Mouse (Mus musculus) heart, embryonic 11.5 days (tissue): ENCODE results near the gene Pja2. TPM values are rescaled to one million over a fixed set of nuclear protein-coding genes. Genes with fewer than 3 reads are reported as not detected.

Experiments used
- ATAC-seq: fragments of 200-750 bp; cut with Nextera tagmentation; replicated peaks from 2 replicates; pipeline ENCODE4 v1.8.0; 2017; ENCODE audit warnings: moderate library complexity; ENCODE audit not compliant: insufficient number of reproducible peaks, low FRiP score, low TSS enrichment
- H3K27ac ChIP-seq: fragments of 300-500 bp; sonication (generic); 2 replicates; pipeline ENCODE4 v1.5.1; 2014; ENCODE audit warnings: mild to moderate bottlenecking, low read depth, low read length
- H3K27me3 ChIP-seq: fragments of 300-500 bp; sonication (generic); 2 replicates; pipeline ENCODE4 v1.6.1; 2014; ENCODE audit warnings: mild to moderate bottlenecking, low read length, mixed read lengths; ENCODE audit not compliant: control insufficient read depth, insufficient read depth
- H3K36me3 ChIP-seq: fragments of 300-500 bp; sonication (generic); 2 replicates; pipeline ENCODE4 v1.6.1; 2014; ENCODE audit warnings: mild to moderate bottlenecking, low read length, moderate library complexity, mixed read lengths; ENCODE audit not compliant: control insufficient read depth, insufficient read depth
- H3K4me1 ChIP-seq: fragments of 300-500 bp; sonication (generic); 2 replicates; pipeline ENCODE4 v1.6.1; 2014; ENCODE audit warnings: low read length; ENCODE audit not compliant: control insufficient read depth, insufficient read depth
- H3K4me2 ChIP-seq: fragments of 300-500 bp; sonication (generic); 2 replicates; pipeline ENCODE4 v1.6.1; 2014; ENCODE audit warnings: mild to moderate bottlenecking, moderate library complexity
- H3K4me3 ChIP-seq: fragments of 300-500 bp; sonication (generic); 2 replicates; pipeline ENCODE4 v1.5.1; 2014; ENCODE audit warnings: low read depth, low read length
- H3K9ac ChIP-seq: fragments of 300-500 bp; sonication (generic); 2 replicates; pipeline ENCODE4 v1.6.1; 2014; ENCODE audit warnings: mild to moderate bottlenecking, low read depth, low read length, moderate library complexity
- H3K9me3 ChIP-seq: fragments of 300-500 bp; sonication (generic); replicated peaks from 2 replicates; pipeline ENCODE4 v1.6.1; 2016; ENCODE audit warnings: low read length; ENCODE audit not compliant: control insufficient read depth
- WGBS: fragments of 180-500 bp; shearing (Covaris S2); extraction: QIAGEN DNeasy Blood & Tissue Kit; methylation state at CpG from one replicate; pipeline ENCODE4 v1.1.7; 2014; ENCODE audit not compliant: insufficient replicate concordance; 5-methylcytosine and 5-hydroxymethylcytosine counted together
- polyA plus RNA-seq: library from polyadenylated mRNA; unstranded; fragments of >200 nt; fragmentation: Nextera tagmentation; extraction: Ambion mirVana; gene quantifications from 2 replicates; pipeline ENCODE4 v1.2.1, GENCODE M21; 2014

The Pja2 gene
- polyA plus RNA-seq, 1 experiment from 2014 or later = 69.2 TPM

DNA sequence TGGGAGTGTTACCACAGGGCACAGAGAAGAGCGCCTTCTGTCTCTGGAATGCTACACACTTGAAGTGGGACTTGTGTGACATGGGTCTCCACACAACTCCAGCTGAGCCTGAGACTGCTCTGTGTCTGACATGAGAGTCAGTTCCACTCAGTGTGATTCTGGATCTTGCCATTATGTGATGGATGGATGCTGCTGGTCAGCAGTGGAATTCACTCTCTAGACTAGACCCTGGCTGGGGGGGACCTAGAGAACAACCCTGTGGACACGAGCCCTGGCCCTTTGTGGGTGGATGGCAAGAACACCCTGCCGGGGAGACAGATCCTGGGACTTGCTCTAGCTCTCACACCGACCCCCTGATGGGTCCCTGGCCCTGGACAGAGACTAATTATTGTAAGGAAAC lies 56.5 kb downstream of the Pja2 start:
- H3K27me3 ChIP-seq = no peaks in the 10 kb centered on the region
- H3K27ac ChIP-seq = no peak overlapping the region
- H3K36me3 ChIP-seq = peaks cover 2% of the 10 kb centered on the region; the same call in 1 of the 2 replicates
- no peak overlapping the region for H3K4me2 ChIP-seq
- H3K4me1 ChIP-seq = peaks cover 8% of the 10 kb centered on the region
- 82% methylated on average over 4 of the region's 4 CpGs for WGBS
- no peak overlapping the region for H3K4me3 ChIP-seq
- H3K9me3 ChIP-seq = no peaks in the 10 kb centered on the region
- no peak for ATAC-seq
- H3K9ac ChIP-seq = no peak overlapping the region

DNA sequence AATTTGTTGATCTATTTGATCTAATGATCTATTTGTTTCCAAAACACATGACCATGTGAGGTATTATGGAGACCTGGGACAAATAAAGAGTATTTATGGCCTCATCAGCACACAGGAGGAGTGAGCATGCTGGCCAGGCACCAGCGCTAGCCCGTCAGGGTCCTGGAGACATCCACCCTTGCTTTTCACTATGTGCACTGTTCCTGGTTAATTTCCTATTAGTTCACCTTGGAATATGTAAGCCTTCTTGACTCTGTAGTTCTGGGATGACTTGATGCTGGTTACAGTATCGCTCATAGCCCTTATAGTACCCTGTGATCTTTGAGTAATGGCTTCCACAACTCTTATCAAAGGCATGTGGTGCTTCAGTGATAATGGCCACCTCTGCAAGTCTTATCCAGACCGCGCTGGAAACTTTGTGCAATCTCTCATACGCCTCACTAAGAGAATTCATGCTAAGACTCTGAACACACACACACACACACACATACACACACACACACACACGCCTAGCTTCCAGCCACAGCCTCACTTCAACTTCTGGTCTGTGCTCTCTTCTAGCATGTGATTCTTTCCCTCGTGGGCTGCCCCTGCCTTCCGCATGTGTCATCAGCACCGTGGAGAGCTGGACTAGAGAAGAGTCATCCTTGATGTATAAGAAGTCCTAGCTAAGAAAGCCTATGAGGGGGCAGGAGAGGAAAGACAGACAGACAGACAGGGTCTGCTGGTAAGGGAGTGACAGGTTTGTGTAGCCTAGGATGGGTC lies 57.2 kb downstream of the Pja2 start:
- Histone ChIP-seq H3K9me3 (no peaks in the 10 kb centered on the region), H3K9ac (no peak overlapping the region), H3K36me3 (0 out of 2 replicates have a peak, but pooled peaks cover 2% of the 10 kb centered on the region), H3K27me3 (no peaks in the 10 kb centered on the region), H3K4me1 (peaks cover 8% of the 10 kb centered on the region), H3K27ac (no peak overlapping the region), H3K4me2 (no peak overlapping the region), H3K4me3 (no peak overlapping the region)
- 57% methylated on average over 10 of the region's 10 CpGs for WGBS
- no peak; the same call in 1 of the 2 replicates for ATAC-seq

DNA sequence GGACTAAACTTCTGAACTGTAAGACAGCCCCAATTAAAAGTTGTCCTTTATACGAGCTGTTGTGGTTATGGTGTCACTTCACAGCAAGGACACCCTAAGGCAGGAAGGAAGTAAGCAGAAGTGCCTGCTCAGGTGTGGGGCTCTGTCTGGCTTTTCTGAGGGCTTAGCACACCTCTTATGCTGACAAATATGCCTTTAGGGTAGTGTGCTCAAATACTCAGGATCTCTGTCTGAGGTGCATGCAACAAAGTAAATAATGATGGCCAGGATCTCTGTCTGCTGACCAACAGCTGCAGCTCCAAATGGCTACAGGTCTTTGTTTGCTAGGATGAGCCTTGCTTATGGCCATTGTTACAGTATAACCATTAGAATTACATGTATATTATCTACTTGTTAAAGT lies 71.1 kb downstream of the Pja2 start:
- H3K36me3 ChIP-seq = no peaks in the 10 kb centered on the region
- H3K9ac ChIP-seq = no peak overlapping the region
- no peaks in the 10 kb centered on the region for H3K4me1 ChIP-seq
- no peak overlapping the region for H3K4me2 ChIP-seq
- peaks cover 2% of the 10 kb centered on the region; the same call in 1 of the 2 replicates for H3K9me3 ChIP-seq
- WGBS = 77% methylated on average over 1 of the region's 1 CpGs
- no peak overlapping the region for H3K27ac ChIP-seq
- no peak for ATAC-seq
- H3K4me3 ChIP-seq = no peak overlapping the region
- H3K27me3 ChIP-seq = no peaks in the 10 kb centered on the region

DNA sequence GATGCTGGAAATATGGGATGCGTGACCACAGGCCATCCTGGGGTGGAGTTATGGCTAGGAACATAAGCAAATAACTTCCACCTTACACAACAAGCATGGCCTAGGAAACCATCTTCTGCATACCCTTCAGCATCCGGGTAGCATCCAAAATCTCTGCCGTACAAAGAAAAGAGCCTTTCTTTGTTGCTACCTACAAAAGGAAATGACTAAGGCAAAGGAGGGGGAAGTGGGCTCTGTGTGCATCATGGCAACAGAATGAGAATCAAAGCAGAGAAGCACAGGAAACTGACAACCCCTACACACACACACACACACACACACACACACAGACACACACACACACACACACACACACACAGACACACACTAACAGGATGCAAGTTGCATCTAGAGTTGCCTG lies 83.5 kb downstream of the Pja2 start:
- Histone ChIP-seq H3K4me2 (no peak overlapping the region), H3K4me3 (no peak overlapping the region), H3K27ac (no peak overlapping the region), H3K9me3 (no peaks in the 10 kb centered on the region; the same call in 1 of the 2 replicates), H3K9ac (no peak overlapping the region), H3K36me3 (no peaks in the 10 kb centered on the region), H3K4me1 (no peaks in the 10 kb centered on the region), H3K27me3 (no peaks in the 10 kb centered on the region)
- 78% methylated on average over 3 of the region's 3 CpGs for WGBS
- ATAC-seq = no peak

DNA sequence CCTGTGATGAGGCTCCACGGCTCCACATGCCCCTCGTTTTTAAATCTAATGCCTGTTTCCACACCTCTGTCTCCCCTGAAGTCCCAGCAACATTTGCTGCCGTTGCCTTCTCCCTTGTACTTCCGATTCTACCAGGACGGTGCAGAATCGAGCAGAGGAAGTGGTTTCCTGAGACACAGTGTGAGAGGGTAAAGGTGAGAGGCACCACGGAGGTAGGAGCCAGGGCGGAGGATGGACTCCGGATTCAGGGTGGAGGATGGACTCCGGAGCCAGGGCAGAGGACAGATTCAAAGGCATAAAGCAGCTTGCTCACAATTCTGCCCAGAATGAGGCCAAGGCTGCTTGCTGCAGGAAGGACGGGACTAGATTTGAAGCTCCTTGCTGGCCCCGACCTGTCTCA lies 88.8 kb downstream of the Pja2 start:
- Histone ChIP-seq H3K9ac (0 out of 2 replicates have a peak overlapping the region, but pooled peaks have one; percentile 16), H3K36me3 (no peaks in the 10 kb centered on the region), H3K4me1 (no peaks in the 10 kb centered on the region), H3K4me3 (no peak overlapping the region), H3K27me3 (no peaks in the 10 kb centered on the region), H3K4me2 (no peak overlapping the region), H3K9me3 (no peaks in the 10 kb centered on the region), H3K27ac (no peak overlapping the region)
- no peak for ATAC-seq
- WGBS = 50% methylated on average over 12 of the region's 12 CpGs

DNA sequence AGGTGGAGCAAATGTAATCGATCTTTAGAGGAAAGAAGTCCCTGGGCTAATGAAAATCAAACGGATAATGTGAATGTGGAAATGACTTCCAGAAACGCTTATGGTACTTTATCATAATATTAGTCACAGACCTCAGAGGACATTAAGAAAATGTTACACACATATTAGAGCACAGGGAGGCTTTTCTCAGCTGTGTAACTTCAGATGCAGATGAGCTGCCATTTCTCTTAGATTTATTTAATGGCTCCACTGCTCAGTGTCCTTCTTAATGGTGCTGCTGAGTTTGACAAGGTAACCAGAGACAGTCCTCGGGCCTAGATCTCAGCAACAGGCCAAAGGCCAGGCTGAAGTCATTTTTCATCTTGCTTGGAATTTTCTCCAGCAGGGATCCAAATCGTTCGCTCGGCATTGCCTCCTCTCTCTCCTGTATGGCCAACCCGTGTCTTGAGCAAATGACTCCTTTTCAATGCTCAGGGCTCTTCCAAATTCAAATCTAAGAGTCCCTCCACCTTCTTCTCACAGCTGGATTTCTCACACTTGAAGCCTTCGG lies 89.3 kb downstream of the Pja2 start:
- no peak for ATAC-seq
- H3K4me1 ChIP-seq = no peaks in the 10 kb centered on the region
- no peaks in the 10 kb centered on the region for H3K36me3 ChIP-seq
- H3K27ac ChIP-seq = no peak overlapping the region
- no peaks in the 10 kb centered on the region for H3K9me3 ChIP-seq
- no peak overlapping the region for H3K9ac ChIP-seq
- H3K27me3 ChIP-seq = no peaks in the 10 kb centered on the region
- H3K4me2 ChIP-seq = no peak overlapping the region
- WGBS = 58% methylated on average over 9 of the region's 9 CpGs
- H3K4me3 ChIP-seq = no peak overlapping the region

DNA sequence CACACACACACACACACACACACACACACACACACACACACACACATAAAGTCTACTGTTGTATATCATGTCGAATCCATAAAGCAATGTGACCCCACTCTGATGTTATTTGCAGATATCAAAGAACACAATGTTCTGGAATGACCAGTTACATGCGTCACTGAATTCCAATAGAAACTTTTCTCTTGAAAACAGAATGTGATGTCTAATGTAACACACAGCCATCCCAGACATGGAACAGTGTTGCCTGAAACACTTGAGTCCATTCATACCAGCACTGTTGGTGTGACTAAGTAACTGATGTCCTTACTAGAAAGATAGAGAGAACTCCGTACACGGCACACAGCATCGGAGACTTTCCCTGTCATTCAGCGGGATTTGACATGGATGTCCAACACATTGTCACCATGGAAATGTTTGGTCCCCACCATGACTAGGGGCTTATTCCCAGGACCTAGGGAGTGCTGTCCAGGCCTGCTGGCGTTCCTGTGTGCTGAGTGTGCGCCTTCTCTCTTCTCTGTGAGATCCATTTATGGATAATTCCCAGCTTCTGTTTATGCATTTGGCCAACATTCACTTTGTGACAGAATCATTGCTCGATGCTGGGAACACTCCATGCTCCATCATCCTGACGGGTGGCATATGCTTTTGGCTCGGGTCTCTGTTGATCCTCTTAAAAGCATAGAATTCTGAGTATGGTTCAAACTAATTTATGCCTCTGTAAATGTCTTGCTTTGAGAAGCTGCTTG lies 90.0 kb downstream of the Pja2 start:
- H3K27ac ChIP-seq = no peak overlapping the region
- no peak overlapping the region for H3K9ac ChIP-seq
- H3K4me2 ChIP-seq = no peak overlapping the region
- ATAC-seq = no peak
- no peaks in the 10 kb centered on the region for H3K36me3 ChIP-seq
- H3K27me3 ChIP-seq = no peaks in the 10 kb centered on the region
- H3K4me3 ChIP-seq = no peak overlapping the region
- 82% methylated on average over 11 of the region's 11 CpGs for WGBS
- H3K9me3 ChIP-seq = no peaks in the 10 kb centered on the region
- no peaks in the 10 kb centered on the region for H3K4me1 ChIP-seq

DNA sequence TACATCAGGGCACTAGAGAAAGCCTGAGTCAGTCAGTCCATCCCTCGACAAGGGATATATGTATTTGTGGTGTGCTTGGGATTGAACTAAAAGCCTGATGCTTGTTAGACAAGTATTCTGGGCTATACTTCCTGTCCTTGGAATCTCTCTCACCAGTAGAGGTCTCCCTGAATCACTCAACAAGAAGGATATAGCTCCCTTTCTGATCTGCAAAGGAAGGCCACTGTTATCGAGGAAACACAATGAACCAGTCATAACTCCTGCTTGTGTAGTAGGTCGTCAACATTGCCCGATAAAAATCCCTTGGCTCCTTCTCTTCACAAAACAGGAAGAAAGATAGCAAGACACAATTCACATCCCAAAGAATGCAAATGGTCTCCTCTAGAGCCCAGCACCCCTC lies 99.6 kb downstream of the Pja2 start:
- H3K36me3 ChIP-seq = no peaks in the 10 kb centered on the region
- no peak overlapping the region for H3K9ac ChIP-seq
- H3K4me3 ChIP-seq = no peak overlapping the region
- H3K4me1 ChIP-seq = no peaks in the 10 kb centered on the region
- H3K27ac ChIP-seq = no peak overlapping the region
- no peak overlapping the region for H3K4me2 ChIP-seq
- no peaks in the 10 kb centered on the region for H3K9me3 ChIP-seq
- 43% methylated on average over 4 of the region's 4 CpGs for WGBS
- no peak for ATAC-seq
- H3K27me3 ChIP-seq = no peaks in the 10 kb centered on the region
